Mouse (Mus musculus) layer of hippocampus, adult 18-20 months (tissue): ENCODE measurements around the gene 1110065P20Rik. TPM values are rescaled to one million over a fixed set of nuclear protein-coding genes. Genes with fewer than 3 reads are reported as not detected.
A peak's percentile ranks its signal among the peaks of the same experiment; 100 is the strongest.

Experiments used
- DNase-seq, 2 experiments: peaks; one replicate each; pipeline ENCODE4 v3.0.0; 2022; ENCODE audit warnings: low spot score in 2 of 2
- long read RNA-seq: library from polyadenylated mRNA; stranded (forward); transcript quantifications from one replicate; pipeline ENCODE4 v2.0.0, GENCODE M21; 2021
- total RNA-seq, 2 experiments: library from RNA; stranded (reverse); gene quantifications; 2 replicates each; pipeline ENCODE4 v1.2.3; 2021

1110065P20Rik gene
- total RNA-seq: 10 to 100 TPM; 79.5 to 89.0 TPM
- long read RNA-seq, transcript 1110065P20Rik-202 (3 exons, 761 nt): minor isoform, 7 of 47 reads
- long read RNA-seq, transcript 1110065P20Rik-201 (3 exons, 968 nt): major isoform, 21 of 47 reads
- long read RNA-seq, transcript 1110065P20Rik-203 (2 exons, 659 nt): minor isoform, 9 of 47 reads
- long read RNA-seq, partial matches to known transcripts: 3 of 47 reads
- long read RNA-seq, other reads (novel, unspliced or antisense): 2 of 47 reads

DNA sequence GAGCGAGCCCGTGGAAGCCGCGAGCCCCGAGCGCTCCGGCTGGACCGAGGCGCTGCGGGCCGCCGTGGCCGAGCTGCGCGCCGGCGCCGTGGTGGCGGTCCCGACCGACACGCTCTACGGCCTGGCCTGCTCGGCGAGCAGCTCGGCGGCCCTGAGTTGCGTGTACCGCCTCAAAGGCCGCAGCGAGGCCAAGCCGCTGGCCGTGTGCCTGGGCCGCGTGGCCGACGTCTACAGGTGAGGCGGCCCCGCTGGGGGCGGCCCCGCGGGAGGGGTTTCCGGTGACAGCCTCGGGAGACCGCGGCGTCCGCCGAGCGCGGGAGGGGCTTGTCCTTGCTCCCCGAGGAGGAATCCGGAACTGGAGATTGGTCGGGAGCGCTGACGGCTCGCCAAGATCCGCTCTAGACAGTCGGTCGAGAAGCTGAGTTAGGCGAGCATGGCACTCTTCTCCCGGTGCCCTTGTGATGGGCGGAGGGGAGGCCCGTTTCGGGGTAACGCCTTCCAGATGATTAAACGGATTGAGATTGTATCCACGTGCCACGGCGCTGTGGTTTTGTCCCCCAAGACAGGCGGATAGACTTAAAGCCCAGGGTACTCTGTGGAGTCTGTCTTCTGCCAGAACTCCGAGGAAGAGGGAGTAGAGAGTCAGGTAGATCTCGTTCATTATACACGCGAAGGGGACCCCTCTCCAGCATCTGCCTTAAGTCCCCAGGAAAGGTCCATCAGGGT is at the start of gene 1110065P20Rik:
TSS of gene 1110065P20Rik (minus strand) at position 264 of the 726 bp plus-strand sequence.
- peak; percentile 69 to 70 for DNase-seq

DNA sequence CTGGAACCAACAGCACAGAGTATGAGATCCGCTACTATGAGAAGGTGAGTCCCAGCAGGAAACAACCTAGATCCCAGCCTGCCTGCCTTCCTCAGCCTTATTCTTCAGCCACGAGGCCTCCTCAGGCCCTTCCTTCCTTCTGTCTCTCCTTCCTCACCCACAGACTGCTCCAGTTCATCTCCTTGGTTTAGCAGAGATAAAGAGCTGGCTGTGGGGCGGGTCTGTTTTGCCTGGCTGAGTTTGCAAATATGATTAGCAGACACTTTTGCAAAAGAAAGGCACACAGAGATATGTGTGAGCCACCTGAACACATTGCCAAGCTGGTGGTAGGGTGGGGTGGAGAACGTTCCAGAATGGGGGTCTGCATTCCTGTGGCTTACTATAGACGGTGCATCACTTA is 48.9 kb upstream of the 1110065P20Rik start:
- no peak for DNase-seq

GRCm38 (mm10) chr4:124898428-124898827 is 47.4 kb upstream of the 1110065P20Rik start:
- no peak for DNase-seq

GRCm38 (mm10) chr4:124894508-124895428 is 43.8 kb upstream of the 1110065P20Rik start:
- peak in 1 of 2 experiments; percentile 43 for DNase-seq

DNA sequence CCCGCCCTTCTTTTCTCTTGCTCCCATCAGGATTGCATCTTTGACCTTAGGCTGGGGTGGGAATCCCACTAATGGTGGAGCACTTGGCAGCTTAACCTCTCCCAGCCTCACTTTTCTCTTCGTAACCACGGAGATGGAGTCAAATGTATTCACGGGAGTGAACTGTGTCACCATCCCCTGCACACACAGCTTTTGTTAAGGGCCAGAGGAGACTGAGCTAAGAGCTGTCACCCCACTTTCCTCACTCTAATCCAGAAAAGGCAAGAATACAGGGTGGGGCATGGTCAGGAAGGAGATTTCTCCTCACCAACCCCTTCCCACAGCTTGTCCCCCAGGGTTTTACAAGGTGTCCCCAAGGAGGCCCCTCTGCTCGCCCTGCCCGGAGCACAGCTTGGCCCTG is 42.8 kb upstream of the 1110065P20Rik start:
- no peak for DNase-seq

DNA sequence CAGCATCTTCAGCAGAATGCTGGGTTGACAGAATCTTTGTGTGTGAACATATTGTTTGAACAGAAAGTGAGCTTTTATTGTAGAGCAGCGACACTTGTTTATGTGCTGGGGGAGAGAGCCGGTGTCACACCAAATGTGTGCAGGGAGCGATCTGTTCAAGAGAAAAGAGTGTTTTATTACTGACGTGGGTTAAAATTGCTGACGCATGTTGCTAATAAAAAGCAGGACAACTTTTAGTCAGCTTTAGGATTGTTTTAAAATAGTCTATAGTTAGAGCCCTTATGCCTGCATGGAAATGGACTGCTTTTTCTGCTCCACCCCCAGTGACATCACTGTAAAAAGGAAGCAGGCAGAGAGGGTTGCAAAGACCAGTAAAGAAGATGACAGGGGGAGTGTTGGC is 39.8 kb upstream of the 1110065P20Rik start:
- DNase-seq: peak; percentile 54 to 80

- peak in 1 of 2 experiments; percentile 54 for DNase-seq
Observed at GRCm38 (mm10) chr4:124889935-124890334, 38.9 kb upstream of the 1110065P20Rik start.

DNA sequence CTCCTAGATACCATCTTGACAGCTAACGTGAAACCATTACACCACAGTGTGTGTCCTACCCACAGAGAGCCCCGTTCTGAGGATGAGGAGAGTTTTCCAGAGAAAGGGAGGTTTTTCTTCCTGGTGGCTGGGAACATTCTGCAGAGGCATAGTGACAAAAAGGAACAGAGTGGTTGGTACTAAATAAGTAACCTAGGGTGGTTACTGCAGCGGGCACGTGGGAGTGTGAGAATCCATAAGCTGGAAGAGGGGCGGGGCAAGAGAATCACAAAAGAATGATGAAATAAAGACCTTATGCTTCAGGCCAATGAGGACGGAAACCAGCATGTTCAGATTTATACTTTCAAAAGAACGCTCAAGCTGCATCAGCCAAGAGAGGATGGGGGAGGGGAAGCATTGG is 37.7 kb upstream of the 1110065P20Rik start:
- DNase-seq: no peak

- DNase-seq: no peak
Observed at GRCm38 (mm10) chr4:124882151-124882729, 31.2 kb upstream of the 1110065P20Rik start.

- peak; percentile 82 to 85 for DNase-seq
Observed at GRCm38 (mm10) chr4:124881341-124881908, 30.4 kb upstream of the 1110065P20Rik start.

GRCm38 (mm10) chr4:124880599-124880998 is 29.6 kb upstream of the 1110065P20Rik start, which contains the start of gene Epha10:
Gene Epha10, plus strand, starts transcription at chr4:124880899.
- DNase-seq: no peak

- DNase-seq: no peak
Observed at GRCm38 (mm10) chr4:124872719-124873118, 21.7 kb upstream of the 1110065P20Rik start.

GRCm38 (mm10) chr4:124861283-124862188 is 10.5 kb upstream of the 1110065P20Rik start, which contains the start of gene Maneal:
Gene Maneal, minus strand, starts transcription at chr4:124862171.
- no peak for DNase-seq

DNA sequence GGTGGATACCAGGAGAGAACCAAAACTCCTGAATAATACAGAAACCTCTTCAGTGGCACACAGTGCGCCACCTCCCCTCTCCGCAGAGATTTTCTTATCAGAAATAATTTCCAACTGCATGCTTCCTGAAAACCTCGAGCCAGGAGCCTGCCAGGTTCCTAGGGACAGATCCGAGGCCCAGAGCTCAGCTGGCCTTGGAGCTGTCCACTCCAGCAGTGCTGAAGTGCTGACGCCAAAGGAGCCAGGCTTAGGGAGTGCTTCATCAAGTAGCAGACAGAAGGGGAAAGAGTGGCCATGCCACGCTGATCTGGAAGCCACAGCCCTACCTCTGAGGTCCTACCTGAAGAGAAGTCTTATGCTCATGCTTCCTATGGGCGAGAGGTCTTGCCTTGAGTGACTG is 9.4 kb upstream of the 1110065P20Rik start:
- no peak for DNase-seq

DNA sequence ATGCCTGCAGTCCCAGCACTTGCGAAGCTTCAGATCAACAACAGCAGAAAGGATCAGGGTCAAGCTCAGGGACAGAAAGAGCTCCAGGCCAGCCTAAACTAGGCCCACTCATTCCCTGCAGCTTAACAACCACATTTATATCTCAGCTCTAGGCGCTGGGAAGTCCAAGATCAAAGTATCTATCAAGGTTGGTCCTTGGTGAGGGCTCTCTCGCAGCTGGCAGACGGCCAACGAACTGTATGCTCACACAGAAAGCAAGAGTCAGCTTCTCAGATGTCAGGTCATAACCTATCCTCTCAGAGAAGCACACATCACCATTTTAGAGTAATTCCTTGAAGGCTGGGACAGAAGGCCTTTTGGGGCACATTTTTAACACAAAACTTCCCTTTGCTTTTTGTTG is 7.4 kb upstream of the 1110065P20Rik start:
- no peak for DNase-seq

GRCm38 (mm10) chr4:124856294-124856693 is 5.3 kb upstream of the 1110065P20Rik start:
- DNase-seq: peak in 1 of 2 experiments; percentile 68

DNA sequence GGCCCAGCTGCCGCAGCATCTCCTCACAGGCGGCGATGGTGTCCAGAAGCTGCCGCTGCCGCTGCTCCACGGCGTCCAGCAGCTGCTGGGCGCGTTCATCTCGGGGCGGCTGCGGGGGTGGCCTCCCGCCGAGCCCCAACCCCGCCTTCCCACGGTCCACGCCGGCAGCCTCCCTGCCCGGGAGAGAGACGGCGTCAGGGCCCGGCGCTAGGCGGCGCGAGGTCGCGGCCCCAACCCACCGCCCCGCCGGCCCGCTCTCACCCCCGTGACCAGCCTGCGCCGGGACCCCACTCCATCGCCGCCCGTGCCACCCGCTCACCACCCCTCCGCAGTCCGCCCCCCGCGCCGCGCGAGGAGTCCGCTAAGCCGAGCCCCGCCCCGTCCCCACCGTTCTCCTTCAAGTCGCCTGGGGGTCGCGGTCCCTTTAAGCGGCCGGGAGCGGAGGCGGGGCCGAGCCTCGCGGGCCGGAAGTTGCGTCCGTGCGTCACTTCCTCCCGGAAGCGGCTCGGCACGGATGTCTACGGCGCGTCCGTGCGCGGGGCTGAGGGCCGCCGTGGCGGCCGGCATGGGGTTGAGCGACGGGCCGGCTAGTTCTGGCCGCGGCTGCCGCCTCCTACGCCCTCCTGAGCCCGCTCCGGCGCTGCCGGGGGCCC is 609 bp downstream of the 1110065P20Rik start, which contains the start of gene Yrdc:
TSS of gene Yrdc (plus strand) at position 419 of the 653 bp plus-strand sequence.
- peak; percentile 91 to 96 for DNase-seq

GRCm38 (mm10) chr4:124849631-124850260 is 1.2 kb downstream of the 1110065P20Rik start:
- DNase-seq: peak; percentile 64 to 77
